Comparison of ENCODE assay signal across 21 mouse cellular contexts in genomic region chr8:94326016-94326415, GRCm38 (mm10). TPM values are rescaled to one million over a fixed set of nuclear protein-coding genes. Genes with fewer than 3 reads are reported as not detected.
DNase-seq lines count a peak whose midpoint lies in the region.
"Had no signal": no experiment of that assay in that cellular context is flagged by ENCODE, and none has a peak within 500 bp of the region (broad histone marks: within the 10 kb centered on the region; RNA-seq: fewer than 3 reads in every experiment).

No protein-coding gene starts in this region.

- peak; percentile 35 for DNase-seq in kidney, adult 18-20 months
- DNase-seq in kidney, postnatal 10 days: no peak
- peak; percentile 6 for DNase-seq in 3T3-L1 (ENCODE audit: low read depth, low spot score)
- peak; percentile 79 for DNase-seq in fat pad, adult 2 months (ENCODE audit: extremely low read depth, low read depth, low spot score)
- DNase-seq in kidney, postnatal 14 days: peak; percentile 38
- DNase-seq in c-Kit-positive CD71-positive TER-119-positive erythroid progenitor cells, embryonic 14.5 days (ENCODE audit: low spot score): no peak
- no peak for DNase-seq in heart, postnatal 36 days
- DNase-seq: adrenal gland, postnatal 10 days; cerebellum, adult 11 months; cerebellum, adult 9-10 months; cerebellum, postnatal 36 days; gastrocnemius, adult 2 months; gastrocnemius, postnatal 36 days; heart, adult 2 months; liver, postnatal 0 days; midbrain, embryonic 14.5 days; retina, postnatal 1 day; right cerebral cortex, postnatal 14 days; thymus, postnatal 14 days had no signal

- intact Hi-C loops in heart, postnatal 36 days (cut with DNase I): no loop called here

RNA-seq across cellular contexts. Expression of gene Slc12a3, which starts 3.0 kb away (rescaled TPM):
- total RNA-seq in heart, postnatal 36 days (2021): under 1 TPM; 0.33 to 0.38 TPM
- total RNA-seq: gastrocnemius, adult 2 months; gastrocnemius, postnatal 36 days; hematopoietic stem cell, adult 5-6 weeks; MEL had no signal

Comparison
In these comparisons a context has a peak if more than half of its experiments do, and no peak if none do; other contexts are left out.
1. DNase-seq: peak in kidney, adult 18-20 months (single experiment), 3T3-L1 (single experiment), fat pad, adult 2 months (single experiment) and kidney, postnatal 14 days (single experiment); none in kidney, postnatal 10 days (single experiment), c-Kit-positive CD71-positive TER-119-positive erythroid progenitor cells, embryonic 14.5 days (single experiment) and heart, postnatal 36 days (0 of 2).